Mouse (Mus musculus): Measurements from ENCODE around the gene Lrguk. TPM values are rescaled to one million over a fixed set of nuclear protein-coding genes. Genes with fewer than 3 reads are reported as not detected.

Gene Lrguk
- polyA plus RNA-seq, 1 experiment from 2014 or later, result 0.91 TPM

GRCm38 (mm10) chr6:34149821-34150220, 120.6 kb downstream of the Lrguk start:
- Histone ChIP-seq H3K27ac (ENCODE audit: low read length) (no peak overlapping the region), H3K27me3 (ENCODE audit: insufficient read depth, low read length) (no peaks in the 10 kb centered on the region), H3K36me3 (ENCODE audit: insufficient read depth, low read length) (no peaks in the 10 kb centered on the region), H3K4me2 (replicated peaks; ENCODE audit: low read depth, low read length) (no peak overlapping the region), H3K9ac (replicated peaks; ENCODE audit: low read length) (no peak overlapping the region), H3K4me1 (ENCODE audit: insufficient read depth, low read length) (peaks cover 35% of the 10 kb centered on the region), H3K9me3 (ENCODE audit: low read length) (peaks cover 7% of the 10 kb centered on the region), H3K4me3 (ENCODE audit: low read length) (no peak overlapping the region)
- no peak for ATAC-seq (ENCODE audit: low FRiP score, low TSS enrichment)
- 79% methylated on average over 1 of the region's 1 CpGs for WGBS

- peaks cover 16% of the 10 kb centered on the region for H3K36me3 ChIP-seq (ENCODE audit: insufficient read depth, low read length)
- peak overlapping the region; percentile 88 for H3K27ac ChIP-seq (ENCODE audit: low read length)
- ATAC-seq (ENCODE audit: low FRiP score, low TSS enrichment), result peak; percentile 67; the same call in 1 of the 2 replicates
- H3K9me3 ChIP-seq (ENCODE audit: low read length), result no peaks in the 10 kb centered on the region
- H3K27me3 ChIP-seq (ENCODE audit: insufficient read depth, low read length), result no peaks in the 10 kb centered on the region
- 48% methylated on average over 18 of the region's 18 CpGs for WGBS
- H3K4me3 ChIP-seq (ENCODE audit: low read length), result no peak overlapping the region
- no peak overlapping the region for H3K9ac ChIP-seq (replicated peaks; ENCODE audit: low read length)
- no peak overlapping the region for H3K4me2 ChIP-seq (replicated peaks; ENCODE audit: low read depth, low read length)
- peaks cover 49% of the 10 kb centered on the region for H3K4me1 ChIP-seq (ENCODE audit: insufficient read depth, low read length)
Observed at GRCm38 (mm10) chr6:34153069-34154052, 124.1 kb downstream of the Lrguk start.

- no peak overlapping the region for H3K4me2 ChIP-seq (replicated peaks; ENCODE audit: low read depth, low read length)
- H3K9me3 ChIP-seq (ENCODE audit: low read length), result no peaks in the 10 kb centered on the region
- H3K4me3 ChIP-seq (ENCODE audit: low read length), result no peak overlapping the region
- no peaks in the 10 kb centered on the region for H3K27me3 ChIP-seq (ENCODE audit: insufficient read depth, low read length)
- 26% methylated on average over 3 of the region's 3 CpGs for WGBS
- ATAC-seq (ENCODE audit: low FRiP score, low TSS enrichment), result peak; percentile 73
- peaks cover 25% of the 10 kb centered on the region for H3K36me3 ChIP-seq (ENCODE audit: insufficient read depth, low read length)
- peak overlapping the region; percentile 88 for H3K27ac ChIP-seq (ENCODE audit: low read length)
- peaks cover 49% of the 10 kb centered on the region for H3K4me1 ChIP-seq (ENCODE audit: insufficient read depth, low read length)
- H3K9ac ChIP-seq (replicated peaks; ENCODE audit: low read length), result no peak overlapping the region
Observed at GRCm38 (mm10) chr6:34154202-34154601, 125.0 kb downstream of the Lrguk start.

GRCm38 (mm10) chr6:34155137-34155804, 126.0 kb downstream of the Lrguk start:
- no peaks in the 10 kb centered on the region for H3K9me3 ChIP-seq (ENCODE audit: low read length)
- H3K4me2 ChIP-seq (replicated peaks; ENCODE audit: low read depth, low read length), result no peak overlapping the region
- peak overlapping the region; percentile 88 for H3K27ac ChIP-seq (ENCODE audit: low read length)
- no peaks in the 10 kb centered on the region for H3K27me3 ChIP-seq (ENCODE audit: insufficient read depth, low read length)
- 76% methylated on average over 15 of the region's 15 CpGs for WGBS
- H3K4me1 ChIP-seq (ENCODE audit: insufficient read depth, low read length), result peaks cover 49% of the 10 kb centered on the region
- H3K36me3 ChIP-seq (ENCODE audit: insufficient read depth, low read length), result peaks cover 35% of the 10 kb centered on the region
- ATAC-seq (ENCODE audit: low FRiP score, low TSS enrichment), result no peak; the same call in 1 of the 2 replicates
- H3K4me3 ChIP-seq (ENCODE audit: low read length), result no peak overlapping the region
- no peak overlapping the region for H3K9ac ChIP-seq (replicated peaks; ENCODE audit: low read length)

- peak; percentile 28; the same call in 1 of the 2 replicates for ATAC-seq (ENCODE audit: low FRiP score, low TSS enrichment)
Observed at GRCm38 (mm10) chr6:34156057-34156456, 126.8 kb downstream of the Lrguk start.

GRCm38 (mm10) chr6:34156841-34157748, 127.8 kb downstream of the Lrguk start:
- Histone ChIP-seq H3K9me3 (ENCODE audit: low read length) (no peaks in the 10 kb centered on the region), H3K9ac (replicated peaks; ENCODE audit: low read length) (no peak overlapping the region; the same call in 1 of the 2 replicates), H3K36me3 (ENCODE audit: insufficient read depth, low read length) (peaks cover 52% of the 10 kb centered on the region), H3K4me1 (ENCODE audit: insufficient read depth, low read length) (peaks cover 49% of the 10 kb centered on the region), H3K27me3 (ENCODE audit: insufficient read depth, low read length) (no peaks in the 10 kb centered on the region), H3K27ac (ENCODE audit: low read length) (peak overlapping the region; percentile 88), H3K4me2 (replicated peaks; ENCODE audit: low read depth, low read length) (no peak overlapping the region), H3K4me3 (ENCODE audit: low read length) (no peak overlapping the region)
- 78% methylated on average over 14 of the region's 14 CpGs for WGBS
- no peak for ATAC-seq (ENCODE audit: low FRiP score, low TSS enrichment)

More at GRCm38 (mm10) chr6:34156057-34156456, 126.8 kb downstream of the Lrguk start:
- H3K27me3 ChIP-seq (ENCODE audit: insufficient read depth, low read length), result no peaks in the 10 kb centered on the region
- peak overlapping the region; percentile 88 for H3K27ac ChIP-seq (ENCODE audit: low read length)
- no peak overlapping the region for H3K4me2 ChIP-seq (replicated peaks; ENCODE audit: low read depth, low read length)
- H3K4me3 ChIP-seq (ENCODE audit: low read length), result no peak overlapping the region
- H3K36me3 ChIP-seq (ENCODE audit: insufficient read depth, low read length), result peaks cover 43% of the 10 kb centered on the region
- 36% methylated on average over 5 of the region's 5 CpGs for WGBS
- H3K4me1 ChIP-seq (ENCODE audit: insufficient read depth, low read length), result peaks cover 49% of the 10 kb centered on the region
- no peak overlapping the region for H3K9ac ChIP-seq (replicated peaks; ENCODE audit: low read length)
- no peaks in the 10 kb centered on the region for H3K9me3 ChIP-seq (ENCODE audit: low read length)

GRCm38 (mm10) chr6:34159998-34160815, 131.0 kb downstream of the Lrguk start:
- no peak overlapping the region for H3K4me2 ChIP-seq (replicated peaks; ENCODE audit: low read depth, low read length)
- no peak overlapping the region for H3K27ac ChIP-seq (ENCODE audit: low read length)
- no peak overlapping the region for H3K4me3 ChIP-seq (ENCODE audit: low read length)
- 62% methylated on average over 23 of the region's 23 CpGs for WGBS
- ATAC-seq (ENCODE audit: low FRiP score, low TSS enrichment), result no peak
- H3K27me3 ChIP-seq (ENCODE audit: insufficient read depth, low read length), result no peaks in the 10 kb centered on the region
- H3K9ac ChIP-seq (replicated peaks; ENCODE audit: low read length), result no peak overlapping the region
- H3K36me3 ChIP-seq (ENCODE audit: insufficient read depth, low read length), result peaks cover 61% of the 10 kb centered on the region
- peaks cover 20% of the 10 kb centered on the region for H3K4me1 ChIP-seq (ENCODE audit: insufficient read depth, low read length)
- H3K9me3 ChIP-seq (ENCODE audit: low read length), result no peaks in the 10 kb centered on the region

GRCm38 (mm10) chr6:34160816-34161310, 131.6 kb downstream of the Lrguk start:
- H3K4me1 ChIP-seq (ENCODE audit: insufficient read depth, low read length), result peaks cover 14% of the 10 kb centered on the region
- H3K36me3 ChIP-seq (ENCODE audit: insufficient read depth, low read length), result peaks cover 67% of the 10 kb centered on the region
- no peaks in the 10 kb centered on the region for H3K9me3 ChIP-seq (ENCODE audit: low read length)
- WGBS, result 91% methylated on average over 7 of the region's 7 CpGs
- no peak overlapping the region for H3K4me3 ChIP-seq (ENCODE audit: low read length)
- no peak overlapping the region for H3K4me2 ChIP-seq (replicated peaks; ENCODE audit: low read depth, low read length)
- no peaks in the 10 kb centered on the region for H3K27me3 ChIP-seq (ENCODE audit: insufficient read depth, low read length)
- no peak for ATAC-seq (ENCODE audit: low FRiP score, low TSS enrichment)
- no peak overlapping the region for H3K9ac ChIP-seq (replicated peaks; ENCODE audit: low read length)
- no peak overlapping the region for H3K27ac ChIP-seq (ENCODE audit: low read length)

All from kidney, embryonic 16.5 days (tissue).